Mouse (Mus musculus) ZHBTc4 (cell line): ENCODE measurements at regions not wholly inside any gene's neighbourhood (a gene's known extent, or its start where the extent isn't known, plus 50 kb on each side); places are given as distances from the start of the nearest gene placed in this dataset.
A peak's percentile ranks its signal among the peaks of the same experiment; 100 is the strongest.

Experiments
- DNase-seq: peaks from one replicate; pipeline ENCODE4 v3.0.0-alpha.2; 2011; ENCODE audit warnings: low read depth, low spot score

GRCm38 (mm10) chr2:159019921-159020534 is 225.4 kb downstream of the Dhx35 start:
- no peak for DNase-seq

- no peak for DNase-seq
Observed at GRCm38 (mm10) chr2:159032147-159032546, 237.5 kb downstream of the Dhx35 start.

- no peak for DNase-seq
Observed at GRCm38 (mm10) chr2:159039916-159040315, 245.3 kb downstream of the Dhx35 start.

- no peak for DNase-seq
Observed at GRCm38 (mm10) chr2:159053534-159053933, 258.9 kb downstream of the Dhx35 start.

- DNase-seq, result peak; percentile 52
Observed at GRCm38 (mm10) chr2:159053936-159054335, 259.3 kb downstream of the Dhx35 start.

GRCm38 (mm10) chr2:159054451-159054850 is 259.8 kb downstream of the Dhx35 start:
- no peak for DNase-seq

- no peak for DNase-seq
Observed at GRCm38 (mm10) chr2:159055780-159056179, 261.2 kb downstream of the Dhx35 start.

- peak; percentile 10 for DNase-seq
Observed at GRCm38 (mm10) chr2:159056960-159057359, 262.4 kb downstream of the Dhx35 start.

- DNase-seq, result no peak
Observed at GRCm38 (mm10) chr2:159057506-159057905, 262.9 kb downstream of the Dhx35 start.

- DNase-seq, result no peak
Observed at GRCm38 (mm10) chr2:159062266-159062665, 267.7 kb downstream of the Dhx35 start.

- DNase-seq, result no peak
Observed at GRCm38 (mm10) chr2:159062666-159063065, 268.1 kb downstream of the Dhx35 start.

GRCm38 (mm10) chr2:159064403-159064970 is 269.9 kb downstream of the Dhx35 start:
- no peak for DNase-seq

- DNase-seq, result peak; percentile 17
Observed at GRCm38 (mm10) chr2:159067506-159067905, 272.9 kb downstream of the Dhx35 start.

GRCm38 (mm10) chr2:159068303-159069020 is 273.9 kb downstream of the Dhx35 start:
- DNase-seq, result peak; percentile 11

- peak; percentile 84 for DNase-seq
Observed at GRCm38 (mm10) chr2:159069180-159069579, 274.6 kb downstream of the Dhx35 start.

- no peak for DNase-seq
Observed at GRCm38 (mm10) chr2:159072997-159073690, 278.5 kb downstream of the Dhx35 start.

- no peak for DNase-seq
Observed at GRCm38 (mm10) chr2:159079836-159080235, 285.2 kb downstream of the Dhx35 start.

GRCm38 (mm10) chr2:159080784-159081544 is 286.4 kb downstream of the Dhx35 start:
- no peak for DNase-seq

GRCm38 (mm10) chr2:159086836-159087235 is 292.2 kb downstream of the Dhx35 start:
- DNase-seq, result peak; percentile 84

GRCm38 (mm10) chr2:159088196-159088595 is 293.6 kb downstream of the Dhx35 start:
- DNase-seq, result no peak

- peak; percentile 51 for DNase-seq
Observed at GRCm38 (mm10) chr2:159096667-159097066, 302.1 kb downstream of the Dhx35 start.

- DNase-seq, result no peak
Observed at GRCm38 (mm10) chr2:159134042-159134441, 339.4 kb downstream of the Dhx35 start.
